Mouse (Mus musculus) ES-CJ7 (cell line): Measurements from ENCODE around the gene Spag16.
"Not testable (repeated sequence)": the region's sequence is repeated elsewhere in the genome, so short reads cannot be mapped to it uniquely, and the experiment has no call there.

Experiments
- DNase-seq: peaks from one replicate; pipeline ENCODE4 v3.0.0; 2011; ENCODE audit warnings: low read depth, low spot score

The Spag16 gene

GRCm38 (mm10) chr1:69826806-69827703, at the start of gene Spag16:
Gene Spag16 (plus strand): TSS chr1:69826970.
- peak; percentile 91 for DNase-seq

GRCm38 (mm10) chr1:69785129-69785528, 41.6 kb upstream of the Spag16 start:
- peak; percentile 61 for DNase-seq

GRCm38 (mm10) chr1:69786716-69787115, 40.1 kb upstream of the Spag16 start:
- DNase-seq = no peak

GRCm38 (mm10) chr1:69787379-69787778, 39.4 kb upstream of the Spag16 start:
- no peak for DNase-seq

GRCm38 (mm10) chr1:69790337-69791250, 36.2 kb upstream of the Spag16 start:
- DNase-seq = peak; percentile 76

DNA sequence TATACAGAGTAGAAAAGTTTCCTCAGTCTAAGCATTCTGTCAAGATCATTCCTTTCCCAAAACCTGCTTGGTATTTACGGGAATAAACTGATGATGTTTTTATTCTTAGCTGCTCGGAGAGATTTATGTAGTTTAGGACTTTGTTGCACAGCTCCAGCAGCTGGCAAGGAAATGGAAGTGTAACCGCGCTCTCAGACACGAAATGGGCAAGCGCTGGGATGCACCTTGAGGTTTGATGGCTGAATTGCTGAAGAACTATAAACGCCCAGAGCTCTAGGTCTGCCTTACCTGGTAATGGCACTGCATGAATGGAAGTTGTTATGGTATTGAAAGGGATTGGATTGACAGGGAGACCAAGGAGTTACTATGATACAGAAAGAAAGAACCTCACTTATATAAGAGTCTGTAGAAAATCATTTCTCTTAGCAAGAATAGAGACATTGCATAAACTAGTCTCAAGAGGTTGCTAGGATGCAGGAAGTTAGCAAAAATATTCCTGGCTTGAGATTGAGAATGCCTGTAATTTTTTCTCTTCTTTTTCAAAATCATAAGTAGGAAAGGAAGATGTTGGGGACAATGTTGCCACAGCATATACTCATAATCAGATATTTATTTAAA, 27.7 kb upstream of the Spag16 start:
- DNase-seq = no peak

DNA sequence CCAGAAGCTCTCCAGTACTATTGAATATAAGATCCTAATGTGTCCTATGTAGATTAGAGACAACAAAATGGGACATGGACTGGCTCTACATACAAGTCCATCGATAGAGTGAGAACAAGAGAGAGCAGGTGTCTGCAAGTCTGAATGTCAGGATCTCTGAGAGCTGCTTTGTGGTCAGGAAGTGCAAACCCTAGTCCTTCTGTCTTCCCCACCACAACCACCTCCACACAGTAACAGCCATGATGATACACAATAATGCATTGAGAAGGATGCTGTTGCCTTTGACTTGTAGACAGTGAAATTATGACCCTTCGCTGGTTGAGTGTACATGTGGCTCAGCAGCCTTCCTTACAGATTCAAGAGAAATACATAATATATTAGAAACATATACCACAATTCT, 16.6 kb upstream of the Spag16 start:
- no peak for DNase-seq

DNA sequence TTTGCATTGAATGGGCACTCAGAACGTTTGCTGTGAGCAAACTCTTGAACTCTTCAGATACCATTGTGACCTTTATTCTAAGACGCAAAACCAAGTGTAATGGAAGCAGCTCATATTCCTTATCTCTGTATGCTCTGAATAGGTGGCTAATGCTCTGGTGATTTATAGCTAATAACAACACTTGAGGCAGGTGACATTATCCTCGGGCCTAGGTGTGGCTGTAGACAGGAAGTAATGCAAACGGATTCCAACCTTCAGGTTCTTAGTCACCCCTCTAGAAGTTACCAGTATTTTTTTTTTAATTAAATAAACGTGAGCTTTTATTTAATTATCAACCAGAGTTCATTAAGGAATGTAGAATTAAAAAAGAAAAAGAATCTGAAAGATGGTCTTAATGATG, 1.1 kb upstream of the Spag16 start:
- not testable (repeated sequence) for DNase-seq

DNA sequence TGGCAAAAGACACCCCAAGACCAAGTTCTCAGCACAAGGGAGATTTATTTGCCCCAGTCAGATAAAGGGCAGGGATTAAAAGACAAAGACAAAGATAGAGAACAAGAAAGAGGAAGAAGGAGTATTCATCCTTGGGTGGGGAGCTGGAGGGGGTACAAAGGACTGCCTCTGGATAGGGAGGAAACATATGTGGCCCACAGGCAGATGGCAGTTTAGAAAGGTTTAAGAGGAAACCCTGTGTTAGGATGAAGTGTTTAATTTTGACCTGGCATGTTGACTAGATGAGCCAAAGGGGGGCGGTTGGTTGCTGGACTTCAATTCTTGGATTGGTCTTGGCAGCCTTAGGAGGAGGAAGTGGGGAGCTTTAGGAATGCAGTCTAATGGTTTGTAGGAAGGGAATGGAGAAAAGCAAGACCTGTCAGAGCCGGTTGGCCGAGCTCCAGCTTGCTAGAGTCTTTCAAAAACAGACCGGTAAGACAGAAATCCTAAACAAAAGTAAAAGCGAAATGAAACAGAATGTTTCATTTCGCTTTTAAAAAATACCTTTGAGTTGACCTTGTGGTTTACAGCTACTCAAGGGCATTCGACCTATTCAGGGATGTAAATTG, 2.2 kb downstream of the Spag16 start:
- DNase-seq = no peak

- no peak for DNase-seq
These were observed 3.8 kb downstream of the Spag16 start for GRCm38 (mm10) chr1:69830586-69830985.

GRCm38 (mm10) chr1:69831002-69831401, 4.2 kb downstream of the Spag16 start:
- DNase-seq = no peak

DNA sequence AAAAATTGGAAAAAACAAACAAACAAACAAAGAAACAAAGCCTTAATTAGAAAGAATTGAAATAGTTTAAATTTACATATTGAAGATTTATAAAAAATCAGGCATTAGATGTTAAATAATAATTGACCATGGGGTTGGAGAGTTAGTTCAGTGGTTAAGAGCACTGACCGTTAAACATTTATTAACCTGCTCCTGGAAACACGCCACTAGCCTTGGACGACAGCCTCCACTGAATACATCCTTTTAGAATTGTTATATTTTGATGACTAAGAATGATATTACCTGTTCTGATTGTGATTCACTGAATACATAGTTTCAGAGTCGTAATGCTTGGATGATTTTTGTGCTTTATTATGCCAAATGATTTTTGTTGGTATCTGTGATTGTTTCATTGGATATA, 6.7 kb downstream of the Spag16 start:
- not testable (repeated sequence) for DNase-seq

GRCm38 (mm10) chr1:69853436-69853835, 26.7 kb downstream of the Spag16 start:
- DNase-seq = no peak

GRCm38 (mm10) chr1:69867776-69868175, 41.0 kb downstream of the Spag16 start:
- DNase-seq = peak; percentile 81

DNA sequence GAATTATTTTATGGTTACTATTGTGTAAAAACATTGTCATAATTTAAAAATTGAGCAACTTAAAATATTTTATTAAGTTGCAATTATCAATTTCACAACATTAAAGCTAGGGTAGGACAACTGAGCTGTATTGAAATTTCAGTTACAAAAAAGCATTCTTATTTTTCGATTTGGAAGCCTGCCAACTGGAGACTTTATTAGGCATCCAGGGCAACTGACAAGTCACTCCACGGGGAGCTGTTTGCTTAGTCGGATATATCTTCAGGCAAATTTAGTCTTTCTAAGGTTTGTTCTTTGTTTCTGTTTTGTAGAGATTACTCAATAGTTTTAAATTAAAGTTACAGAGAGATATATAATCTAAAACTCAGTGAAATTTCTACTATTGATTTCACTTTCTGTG, 129.8 kb downstream of the Spag16 start:
- DNase-seq = no peak

DNA sequence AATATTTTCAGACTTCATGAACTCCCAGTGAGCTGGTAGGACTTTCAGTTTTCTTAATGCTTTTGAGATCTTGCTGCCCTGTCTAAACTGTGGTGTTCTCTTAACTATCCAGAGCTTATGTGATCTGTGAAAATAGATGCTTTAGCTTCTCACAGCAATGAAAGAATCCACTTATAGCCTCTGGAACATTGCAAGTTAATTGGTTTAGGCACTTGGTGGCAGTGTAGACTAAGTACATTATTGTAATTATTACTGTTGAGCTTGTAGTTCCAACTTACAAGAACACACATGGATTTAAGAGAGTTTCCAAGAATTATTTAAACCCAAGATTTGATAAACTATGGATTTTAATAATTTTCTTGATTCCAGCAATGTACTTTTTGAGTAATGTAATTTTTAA, 170.1 kb downstream of the Spag16 start:
- no peak for DNase-seq

GRCm38 (mm10) chr1:70012991-70013390, 186.2 kb downstream of the Spag16 start:
- DNase-seq = no peak

DNA sequence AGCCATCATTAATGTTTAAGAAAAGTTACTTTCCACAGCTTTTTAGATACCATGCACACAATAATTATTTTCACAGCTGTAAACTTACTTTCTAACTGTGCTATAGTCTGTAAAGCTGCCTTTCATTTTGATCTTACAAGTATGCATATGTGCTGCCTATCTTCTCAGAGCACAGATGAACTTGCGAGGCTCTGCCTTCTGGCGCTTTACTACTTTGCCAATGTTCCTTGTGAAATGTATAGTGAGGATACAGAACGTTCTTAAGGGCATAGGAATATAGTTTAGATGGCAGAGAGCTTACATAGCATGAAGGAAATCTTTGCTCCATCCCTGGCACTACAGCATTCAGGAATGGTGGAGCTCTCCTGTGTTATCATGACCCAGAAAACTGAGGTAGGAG, 210.6 kb downstream of the Spag16 start:
- no peak for DNase-seq

GRCm38 (mm10) chr1:70067404-70067803, 240.6 kb downstream of the Spag16 start:
- no peak for DNase-seq

DNA sequence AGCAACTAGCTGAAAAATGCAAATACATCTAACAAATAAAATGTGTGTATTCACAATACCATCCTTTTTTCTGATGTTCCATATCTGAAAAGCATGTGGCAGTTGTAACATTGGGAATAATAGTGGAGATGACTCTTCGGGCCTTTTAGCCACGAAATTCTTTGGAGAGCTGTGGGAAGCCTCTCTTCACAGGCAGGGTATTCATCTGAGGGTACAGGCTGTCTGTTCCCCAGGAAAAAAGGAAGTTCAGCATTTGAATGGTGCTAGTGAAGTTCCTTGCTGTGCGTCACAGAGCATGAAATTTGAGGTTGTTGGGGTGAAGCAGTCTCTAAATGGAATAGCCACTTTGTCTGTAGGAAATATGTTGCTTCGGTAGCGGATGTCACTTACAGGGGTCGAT, 246.7 kb downstream of the Spag16 start:
- no peak for DNase-seq

- DNase-seq = no peak
These were observed 252.0 kb downstream of the Spag16 start for GRCm38 (mm10) chr1:70078806-70079205.
